Mouse (Mus musculus) CH12.LX (cell line): ENCODE measurements around the gene Ptprr.

ENCODE experiments used
- CTCF ChIP-seq, 2 experiments: IDR thresholded peaks in 1 of 2; conservative IDR thresholded peaks in 1 of 2; 2 replicates each; pipeline ENCODE4 v1.5.1; 2011 to 2012; ENCODE audit warnings: low read depth in 2 of 2, low read length in 2 of 2, improper control_type of control experiment in 1 of 2, inconsistent platforms in 1 of 2, mild to moderate bottlenecking in 1 of 2, moderate library complexity in 1 of 2
- E2F4 ChIP-seq: IDR thresholded peaks from 2 replicates; pipeline ENCODE4 v1.6.1; 2011; ENCODE audit warnings: low read depth, low read length, improper control_type of control experiment; ENCODE audit not compliant: insufficient replicate concordance
- POLR2AphosphoS2 ChIP-seq: IDR thresholded peaks from 2 replicates; pipeline ENCODE4 v1.6.1; 2011; ENCODE audit warnings: low read depth, low read length, improper control_type of control experiment

DNA sequence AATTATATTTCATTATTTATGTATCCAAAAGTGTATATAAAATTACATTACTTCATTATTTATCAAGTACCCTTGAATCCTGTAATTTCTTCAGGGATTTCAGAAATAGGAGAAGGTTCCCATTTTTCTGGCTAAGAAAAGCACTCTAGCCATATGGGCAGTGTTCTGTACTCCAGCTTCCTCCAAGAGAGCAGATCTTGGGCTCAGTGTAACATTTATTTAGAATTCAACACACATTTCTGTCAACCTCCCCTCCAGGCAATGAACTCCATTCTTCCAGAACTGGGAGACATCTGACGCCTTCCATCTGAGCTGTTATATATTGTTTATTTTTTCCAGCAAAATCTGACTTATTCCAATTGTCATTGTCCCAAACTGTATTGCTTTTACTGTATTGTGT, 20.1 kb downstream of the Ptprr start:
- TF ChIP-seq E2F4 (no peak), CTCF (conservative IDR thresholded peaks at IDR 0.05 in 1 of 2, IDR thresholded peaks at IDR 0.05 in 1 of 2; ENCODE audit: low read depth in 2 of 2, low read length in 2 of 2) (no peak), POLR2AphosphoS2 (no peak)
